Mouse (Mus musculus) frontal cortex, postnatal 36 days (tissue): ENCODE data around the gene Dtx3l.
"Not testable (repeated sequence)": the region's sequence is repeated elsewhere in the genome, so short reads cannot be mapped to it uniquely, and the experiment has no call there.

Experiments used
- DNase-seq, 2 experiments: peaks; one replicate each; pipeline ENCODE4 v3.0.0; 2022; ENCODE audit warnings: low spot score in 2 of 2

Dtx3l gene

DNA sequence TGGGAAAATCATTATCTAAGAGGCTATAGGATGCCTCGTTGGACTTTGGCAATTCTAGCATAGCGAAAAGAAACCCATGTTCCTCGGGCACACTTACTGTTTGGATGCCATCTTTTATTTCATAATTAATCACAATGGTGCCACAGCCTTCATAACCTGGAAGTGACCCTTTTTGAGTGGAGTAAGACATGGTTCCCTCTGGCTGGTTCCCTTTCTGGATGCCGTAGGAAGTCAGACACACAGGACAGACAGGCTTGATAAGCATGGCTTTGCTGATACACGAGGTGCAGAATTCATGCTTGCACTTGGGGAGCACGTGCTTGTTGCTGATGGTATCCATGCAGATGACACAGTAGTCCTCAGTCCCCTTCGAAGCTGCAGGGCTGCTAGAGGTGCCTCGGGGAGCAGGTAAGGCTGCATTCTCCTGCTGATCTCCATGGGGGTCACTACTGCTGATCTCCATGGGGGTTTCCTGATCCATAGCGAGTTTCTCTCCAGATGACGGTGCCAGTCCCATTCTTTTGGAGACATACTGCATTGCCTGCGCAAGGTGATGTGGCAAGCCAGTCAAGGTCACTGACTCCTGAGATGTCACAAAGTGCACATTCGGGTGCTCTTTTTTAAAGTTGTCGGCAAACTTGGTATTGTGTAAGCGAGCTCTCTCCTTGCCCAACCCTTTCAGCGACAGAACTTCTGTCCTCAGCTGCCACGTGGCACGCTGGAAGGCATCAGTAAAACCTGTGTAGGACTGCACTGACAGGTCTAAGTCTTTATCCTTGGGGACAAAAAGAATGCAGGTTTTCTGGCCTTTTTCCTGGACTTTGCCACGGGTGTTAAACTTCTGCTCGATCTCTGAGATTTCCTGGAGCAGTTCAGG lies 6.5 kb downstream of the Dtx3l start:
- no peak for DNase-seq

DNA sequence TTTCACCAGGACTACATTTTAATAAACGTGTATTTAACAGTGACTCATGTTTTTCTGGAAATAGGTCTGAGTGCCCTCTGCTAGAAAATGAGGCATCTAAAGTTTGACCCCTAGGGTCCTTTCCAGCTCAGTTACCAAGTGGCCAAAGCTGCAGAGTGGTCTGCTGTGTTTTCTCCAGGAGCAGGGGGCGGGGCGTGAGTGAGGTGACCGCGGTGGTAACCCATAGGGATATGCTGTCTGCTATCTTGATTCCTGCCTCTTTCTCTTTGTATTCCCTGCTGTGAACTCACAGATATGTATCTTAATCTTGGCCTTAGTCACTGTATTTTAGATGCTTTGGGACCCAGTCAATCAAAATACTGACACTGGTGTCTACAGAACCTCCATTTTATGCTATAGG lies 14.6 kb downstream of the Dtx3l start:
- DNase-seq, result no peak

DNA sequence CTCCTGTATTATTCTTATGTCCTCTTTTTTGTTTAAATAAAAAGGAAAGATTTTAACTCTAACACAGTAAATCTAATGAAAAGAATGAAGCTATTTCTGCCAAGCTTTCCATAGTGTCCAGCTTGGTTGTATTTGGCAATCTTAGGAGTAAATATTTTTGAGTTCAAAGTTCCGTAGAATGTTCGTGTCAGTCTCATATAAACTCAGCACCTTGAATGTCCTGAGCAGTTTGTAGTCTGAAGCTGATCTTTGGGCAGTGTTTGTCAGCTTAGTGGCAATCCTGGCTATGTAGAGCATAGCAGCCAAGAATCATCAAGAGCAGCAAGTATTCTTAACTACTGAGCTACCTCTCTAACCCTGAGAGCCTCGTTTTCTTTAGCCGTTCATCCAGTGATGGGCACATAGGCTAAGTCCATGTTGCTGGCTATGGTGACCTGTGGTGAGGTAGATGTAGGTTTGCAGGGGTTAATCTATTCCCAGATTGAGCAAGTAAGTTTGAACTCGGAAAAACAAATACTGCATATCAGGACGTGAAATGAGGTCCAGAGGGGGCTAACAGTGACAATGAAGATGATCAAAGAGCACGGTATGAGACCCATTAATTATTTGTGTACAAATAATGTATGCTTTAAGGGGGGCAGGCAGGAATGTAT lies 15.3 kb downstream of the Dtx3l start:
- DNase-seq, result no peak

DNA sequence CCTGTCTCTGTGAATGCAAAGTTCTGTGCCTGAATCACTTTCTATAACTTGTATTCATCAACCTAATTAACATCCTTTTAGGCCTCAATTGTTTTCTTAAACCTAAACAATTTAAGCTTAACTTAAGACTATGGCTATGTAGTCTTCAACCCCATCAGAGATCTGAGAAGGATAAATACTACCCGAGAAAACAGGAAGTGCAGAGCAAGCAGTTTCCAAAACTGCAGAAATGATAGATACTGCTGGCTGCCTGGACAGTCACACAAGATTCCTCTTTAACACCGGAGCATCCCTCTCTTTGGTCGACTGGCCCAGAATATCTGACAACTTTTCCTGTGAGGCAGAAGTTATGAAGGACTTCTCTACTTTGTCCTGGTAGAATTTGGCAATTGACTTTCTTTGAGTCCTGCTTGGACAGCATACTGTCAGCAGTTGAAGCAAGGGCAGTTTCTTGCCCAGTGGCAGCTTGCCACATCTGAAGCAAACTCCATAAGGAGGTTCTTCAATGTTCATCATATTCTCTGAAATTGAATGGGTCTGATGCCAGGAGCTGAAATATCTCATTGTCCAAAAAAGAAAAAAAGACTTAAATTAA lies 16.6 kb downstream of the Dtx3l start:
- no peak for DNase-seq

DNA sequence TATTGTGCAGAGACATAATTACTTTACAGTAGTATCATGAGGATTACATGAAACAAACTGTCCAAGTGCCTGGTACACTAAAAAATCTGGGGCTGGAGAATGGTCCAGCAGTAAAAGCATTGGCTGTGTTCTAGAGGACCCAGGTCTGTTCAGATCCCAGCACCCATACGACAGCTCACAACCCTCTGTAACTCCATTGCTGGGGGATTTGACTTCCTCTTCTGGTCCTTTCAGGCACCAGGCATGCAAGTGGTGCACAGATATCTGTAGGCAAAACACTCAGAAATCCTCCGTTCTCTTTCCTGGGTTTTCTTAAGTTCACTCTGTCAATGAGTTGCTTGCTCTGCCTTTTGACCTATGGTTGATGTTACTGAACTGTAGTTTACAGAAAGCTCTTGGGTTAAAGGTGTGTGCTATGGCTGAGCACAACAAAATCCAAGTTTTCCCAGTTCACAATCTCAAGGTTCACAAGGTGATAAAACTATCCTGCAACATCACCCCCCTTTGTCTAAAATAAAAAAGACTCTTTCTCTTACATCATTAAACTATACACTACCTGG lies 17.2 kb downstream of the Dtx3l start:
- DNase-seq, result no peak

DNA sequence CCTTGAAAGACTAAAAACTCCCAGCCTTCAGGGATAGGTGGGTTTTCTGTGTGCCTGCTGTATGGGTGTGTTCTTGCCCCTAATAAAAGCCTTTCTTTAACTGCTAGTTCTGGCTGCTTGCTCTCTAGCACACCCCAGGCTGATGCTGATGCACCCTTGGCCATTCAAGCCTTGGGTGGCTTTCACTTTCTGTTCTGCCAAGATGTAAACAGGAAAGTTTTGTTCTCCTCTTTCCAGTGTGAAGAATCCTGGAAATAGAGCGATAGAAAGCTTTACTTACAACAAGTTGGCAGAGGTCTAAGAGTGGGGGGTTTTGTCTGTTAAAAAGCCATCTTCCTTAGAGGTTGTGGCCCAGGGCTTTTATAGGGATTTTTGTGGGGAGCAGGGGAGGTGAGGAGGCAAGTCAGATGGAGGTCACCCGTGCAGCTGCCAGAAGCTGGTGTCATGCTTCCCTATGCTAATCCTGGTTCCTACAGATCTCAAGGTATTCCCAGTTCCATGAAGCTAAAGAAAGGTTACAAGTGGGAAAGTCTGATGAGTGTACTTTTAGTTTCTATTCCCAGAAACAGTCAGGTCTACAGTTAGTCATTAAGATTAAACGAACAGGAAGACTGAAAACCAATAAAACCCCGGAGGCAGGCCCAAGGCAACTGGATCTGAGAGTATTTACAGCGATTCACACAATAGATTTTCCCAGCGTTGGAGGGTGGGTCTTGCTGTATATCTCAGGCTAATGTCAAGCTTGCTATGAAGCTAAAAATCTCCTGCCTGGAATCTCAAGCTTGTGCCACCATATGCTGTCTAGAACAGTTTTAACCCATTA lies 20.0 kb downstream of the Dtx3l start:
- DNase-seq, result no peak

DNA sequence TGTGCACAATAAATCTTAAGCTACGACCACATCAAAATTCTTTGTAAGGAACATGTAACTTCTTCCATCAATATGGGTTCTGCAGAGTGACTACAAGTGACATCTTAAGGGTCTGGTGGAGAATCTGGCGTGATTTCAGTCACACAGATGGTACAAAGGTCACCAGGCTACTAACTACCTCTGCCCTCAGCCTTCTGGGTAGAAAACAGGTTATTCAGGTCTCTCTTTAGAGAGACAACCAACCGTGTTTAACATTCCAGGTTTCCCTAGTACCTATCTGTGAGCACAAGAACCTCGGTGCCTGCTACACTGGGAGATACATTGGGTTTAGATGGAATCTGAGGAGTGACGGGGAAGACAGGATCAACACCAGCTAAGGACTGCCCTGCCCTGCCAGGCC lies 24.6 kb downstream of the Dtx3l start:
- no peak for DNase-seq

DNA sequence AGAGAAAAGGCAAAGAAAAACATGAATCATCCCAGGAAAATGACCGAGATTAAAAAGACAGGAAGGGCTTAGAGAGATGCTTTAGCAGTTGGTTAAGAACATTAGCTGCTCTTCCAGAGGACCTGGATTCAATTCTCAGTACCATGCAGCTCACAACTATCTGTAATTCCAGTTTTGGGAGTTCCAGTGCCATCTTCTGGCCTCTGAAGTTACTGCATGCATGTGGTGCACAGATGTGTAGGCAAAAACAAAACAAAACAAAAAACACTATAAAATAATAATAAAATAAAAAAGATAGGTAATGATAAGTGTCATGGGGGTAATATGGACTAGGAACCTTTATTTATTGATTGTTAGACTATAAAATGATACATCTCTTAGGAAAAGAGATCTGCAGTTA lies 25.4 kb downstream of the Dtx3l start:
- no peak for DNase-seq

DNA sequence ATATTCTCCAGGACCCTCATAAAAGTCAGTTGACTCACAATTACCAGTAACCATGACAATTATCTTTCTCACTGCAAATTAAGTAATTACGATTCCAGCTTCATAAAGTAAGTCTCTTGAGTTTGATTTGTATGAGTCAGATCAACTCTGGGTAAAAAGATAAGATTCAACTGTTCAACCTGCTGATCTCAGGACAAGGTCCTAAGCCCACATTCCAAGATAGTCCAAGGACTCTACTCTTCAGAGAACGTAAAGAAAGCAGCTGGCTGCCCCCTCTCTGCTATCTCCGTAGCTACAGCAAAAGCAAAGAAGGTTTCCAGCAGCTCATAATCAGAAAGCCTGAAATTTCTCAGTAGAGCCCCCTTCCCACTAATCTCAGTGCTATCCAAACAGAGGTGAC lies 27.5 kb downstream of the Dtx3l start:
- DNase-seq, result no peak

DNA sequence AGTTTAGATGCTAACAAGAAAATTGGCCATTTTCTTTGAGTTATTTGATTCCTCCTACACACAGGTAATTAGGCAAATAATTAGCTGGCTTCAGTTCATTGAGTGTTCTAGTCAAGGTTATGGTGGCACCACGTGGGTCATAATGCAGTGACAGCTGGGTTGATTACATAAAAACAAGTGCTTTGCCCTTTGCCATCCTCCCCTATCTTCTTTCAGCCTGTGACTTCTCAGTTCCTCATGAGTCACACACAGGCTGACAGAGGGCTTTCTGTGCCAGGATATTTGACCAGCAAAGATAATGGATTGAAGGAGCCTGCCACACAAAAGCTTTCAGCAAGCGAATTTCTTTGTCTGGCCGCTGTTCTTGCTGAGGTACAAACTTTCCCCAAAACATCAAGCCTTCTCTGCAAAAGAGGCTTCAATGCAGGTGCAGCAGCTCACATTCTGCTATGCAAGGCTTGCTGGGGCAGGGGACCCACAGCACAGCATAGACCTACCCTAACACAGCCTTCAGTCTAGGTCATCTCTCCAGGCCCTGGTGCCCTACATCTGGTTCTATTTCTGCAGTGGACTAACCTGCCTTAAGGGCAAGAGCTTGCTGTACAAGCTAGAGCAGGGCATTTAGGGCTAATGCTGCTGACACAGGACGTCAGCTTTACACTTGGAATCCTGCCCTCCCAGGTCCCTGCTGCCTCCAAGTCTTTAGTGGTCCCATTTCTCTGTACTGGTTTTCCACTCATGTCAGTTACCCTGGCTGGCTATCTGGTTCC lies 31.3 kb downstream of the Dtx3l start:
- DNase-seq, result no peak

DNA sequence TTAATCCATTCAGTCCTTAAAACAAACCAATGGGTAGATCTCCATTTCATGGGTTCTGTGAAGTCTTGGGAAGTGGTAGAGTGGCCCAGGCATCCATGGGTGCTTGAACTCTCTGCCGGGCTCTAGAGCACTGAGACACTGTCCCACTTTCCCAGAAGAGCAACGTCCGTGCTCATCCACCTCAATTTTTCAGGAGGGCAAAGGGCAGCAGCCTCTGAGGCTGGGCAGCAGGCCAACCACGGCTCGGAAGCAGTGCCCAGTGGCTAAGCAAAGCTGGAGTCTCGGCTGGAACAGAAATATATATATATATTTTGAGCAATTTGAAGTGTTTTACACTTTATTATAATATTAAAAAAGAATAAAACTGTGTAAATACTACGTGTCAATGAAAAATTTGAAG lies 32.1 kb downstream of the Dtx3l start:
- DNase-seq, result no peak

DNA sequence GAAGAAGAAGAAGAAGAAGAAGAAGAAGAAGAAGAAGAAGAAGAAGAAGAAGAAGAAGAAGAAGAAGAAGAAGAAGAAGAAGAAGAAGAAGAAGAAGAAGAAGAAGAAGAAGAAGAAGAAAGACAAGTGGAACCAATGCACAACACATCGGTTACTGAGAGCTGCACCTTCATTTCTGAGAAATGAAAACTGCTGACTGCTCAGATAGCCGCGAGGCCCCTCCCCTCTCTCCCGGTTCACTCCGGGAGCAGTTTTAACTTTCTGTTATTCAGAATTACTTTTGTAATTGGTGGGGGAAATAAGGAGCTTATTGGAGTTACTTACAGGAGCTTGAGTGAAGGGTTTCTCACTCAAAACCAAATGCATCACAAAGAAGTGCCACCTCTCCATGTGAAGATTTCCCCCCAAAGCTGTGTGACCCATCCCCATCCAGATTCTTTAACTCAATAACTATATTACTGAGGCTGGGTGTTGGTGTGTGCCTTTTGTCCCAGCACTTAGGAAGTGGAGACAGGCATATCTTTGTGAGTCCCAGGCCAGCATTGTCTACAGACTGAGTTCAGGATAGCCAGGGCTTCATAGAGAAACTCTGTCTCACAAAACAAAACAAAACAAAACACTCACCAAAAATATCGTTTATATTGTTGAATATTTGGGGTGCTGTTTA lies 33.0 kb downstream of the Dtx3l start:
- DNase-seq, result no peak

DNA sequence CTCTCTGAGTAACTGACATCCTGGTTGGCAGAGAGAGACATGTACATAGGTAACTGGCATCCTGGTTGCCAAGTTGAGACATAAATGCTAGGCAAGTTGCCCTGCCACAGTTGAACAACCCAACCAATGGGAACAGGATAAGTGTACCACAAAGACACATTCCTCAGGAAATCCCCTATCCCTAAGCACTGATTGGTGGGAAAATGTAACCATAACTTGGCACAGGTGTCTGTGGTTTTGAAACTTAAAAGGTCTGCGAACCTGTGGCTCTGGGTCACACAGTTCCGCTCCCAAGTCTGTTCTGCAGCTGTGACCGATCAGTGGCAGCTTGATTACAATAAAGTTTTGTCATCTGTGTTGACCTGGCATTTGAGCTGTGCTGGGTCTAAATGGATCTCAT lies 33.6 kb downstream of the Dtx3l start:
- no peak for DNase-seq

DNA sequence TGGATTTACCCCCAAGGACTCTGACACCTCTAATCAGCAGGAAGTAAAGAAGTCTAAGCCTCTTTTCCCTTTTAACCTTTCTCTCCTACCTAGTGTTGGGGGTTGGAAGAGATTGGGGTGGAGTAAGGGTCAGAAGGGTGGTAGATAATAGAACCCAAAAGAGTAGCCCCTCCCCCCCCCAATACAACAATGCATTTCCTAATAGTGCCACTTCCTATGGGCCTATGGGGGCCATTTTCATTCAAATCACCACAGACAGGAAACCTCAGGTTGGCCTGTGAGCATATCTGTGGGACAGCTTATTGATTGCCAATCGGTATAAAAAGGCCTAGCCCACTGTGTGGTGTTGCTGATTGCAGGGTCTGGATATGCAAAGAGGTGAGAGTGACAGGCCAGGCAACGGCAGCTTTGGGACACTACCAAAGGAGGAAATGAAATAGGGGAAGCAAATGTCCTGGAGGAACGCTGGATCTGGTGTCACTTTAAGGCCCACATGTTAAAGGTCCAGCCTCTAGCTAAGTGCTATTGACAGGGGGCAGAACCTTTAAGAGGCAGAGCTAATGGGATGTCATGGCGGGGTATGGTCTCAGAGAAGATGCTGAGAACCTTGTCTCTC lies 34.7 kb downstream of the Dtx3l start:
- DNase-seq, result no peak

DNA sequence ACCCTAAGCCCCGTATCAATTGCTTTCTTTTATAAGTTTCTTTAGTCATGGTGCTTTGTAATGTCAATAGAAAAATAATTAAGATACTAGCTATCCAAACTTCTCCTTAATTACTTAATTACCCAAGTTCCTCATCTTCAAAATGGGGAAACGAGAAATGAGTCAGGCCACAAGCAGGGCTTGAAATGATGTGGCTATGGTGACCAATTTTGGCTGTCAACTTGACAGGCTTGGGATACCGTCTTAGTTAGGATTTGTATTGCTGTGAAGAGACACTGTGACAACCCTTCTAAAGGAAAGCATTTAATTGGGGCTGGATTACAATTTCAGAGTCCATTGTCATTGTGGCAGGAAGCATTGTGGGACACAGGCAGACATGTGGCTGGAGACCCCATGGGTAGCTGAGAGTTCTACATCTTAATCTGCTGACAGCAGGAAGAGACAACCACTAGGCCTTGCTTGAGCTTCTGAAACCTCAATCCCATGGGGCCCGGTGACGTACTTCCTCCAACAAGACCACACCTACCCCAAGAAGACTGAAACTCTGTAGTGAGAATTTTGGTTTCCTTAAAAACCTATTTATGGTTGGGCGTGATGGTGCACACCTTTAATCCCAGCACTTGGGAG lies 35.8 kb downstream of the Dtx3l start:
- no peak for DNase-seq

DNA sequence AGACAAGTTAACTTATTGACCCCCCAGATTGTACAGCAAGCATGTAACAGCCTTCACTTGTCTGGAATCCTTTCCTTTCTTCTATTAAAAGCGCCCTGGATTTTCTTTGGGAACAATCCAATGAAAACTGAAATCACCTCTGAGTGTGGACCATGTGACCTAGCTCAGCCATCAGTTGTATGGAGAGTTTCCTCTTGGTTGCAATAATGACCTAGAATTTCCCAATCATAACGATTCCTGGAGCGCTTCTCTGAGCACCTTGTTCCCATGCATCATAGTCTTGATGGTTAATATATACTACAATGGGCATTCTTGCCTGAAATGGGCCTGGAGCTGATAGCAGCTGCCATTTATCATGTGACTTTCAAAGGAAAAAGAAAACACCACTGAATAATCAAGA lies 38.4 kb downstream of the Dtx3l start:
- DNase-seq, result no peak

DNA sequence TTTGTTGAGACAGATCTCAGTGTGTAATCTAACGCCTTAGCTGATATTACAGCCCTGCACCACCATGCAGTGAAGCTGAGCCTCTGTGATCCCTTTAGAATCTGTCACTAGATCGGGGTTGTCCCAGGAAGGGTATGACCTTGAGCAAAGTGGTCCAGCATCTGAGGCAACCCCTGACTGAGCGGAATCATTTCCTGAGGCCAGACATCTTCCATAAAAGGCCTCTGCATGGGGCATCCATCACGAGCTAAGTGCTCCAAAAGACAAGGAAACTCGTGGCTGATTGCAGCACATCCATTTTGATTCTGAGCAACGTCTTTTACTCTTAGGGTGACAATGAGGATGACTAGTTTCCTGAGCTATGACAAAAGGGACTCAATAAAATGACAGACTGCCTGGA lies 44.0 kb downstream of the Dtx3l start:
- DNase-seq, result no peak

DNA sequence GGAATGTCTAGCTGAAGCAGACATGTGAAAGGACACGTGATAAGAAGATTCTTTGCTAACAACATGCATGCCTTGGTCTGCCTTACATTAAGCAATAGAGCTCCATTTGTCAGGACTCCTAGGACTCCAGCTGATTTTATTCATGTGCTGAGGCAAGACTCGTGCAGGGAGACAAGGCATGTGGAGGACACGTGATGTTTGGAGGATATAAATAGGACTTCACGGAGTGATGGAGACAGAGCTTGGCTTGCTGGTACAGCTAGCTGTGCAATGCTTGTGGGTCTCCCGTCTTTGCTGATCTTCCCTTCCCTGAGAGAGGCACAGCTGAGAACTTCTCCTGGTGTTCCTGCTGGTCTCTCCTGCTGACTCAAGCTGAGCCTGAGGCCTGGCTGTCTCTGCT lies 47.3 kb downstream of the Dtx3l start:
- not testable (repeated sequence) for DNase-seq

DNA sequence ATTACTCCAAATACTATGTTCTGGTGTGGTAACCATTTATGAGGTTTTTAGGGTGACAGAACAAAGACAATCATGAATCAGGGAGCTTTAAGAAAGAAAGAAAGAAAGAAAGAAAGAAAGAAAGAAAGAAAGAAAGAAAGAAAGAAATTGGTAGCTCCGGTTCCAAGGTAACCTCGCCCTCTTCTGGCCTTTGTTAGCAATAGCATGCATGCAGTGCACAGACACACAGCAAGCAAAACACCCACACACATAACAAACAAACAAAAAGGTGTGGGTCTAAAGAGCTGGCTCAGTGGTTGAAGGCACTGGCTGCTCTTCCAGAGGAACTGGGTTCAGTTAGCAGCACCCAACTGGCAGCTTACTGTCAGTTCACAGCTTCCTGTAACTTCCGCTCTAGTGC lies 48.3 kb downstream of the Dtx3l start:
- no peak for DNase-seq

DNA sequence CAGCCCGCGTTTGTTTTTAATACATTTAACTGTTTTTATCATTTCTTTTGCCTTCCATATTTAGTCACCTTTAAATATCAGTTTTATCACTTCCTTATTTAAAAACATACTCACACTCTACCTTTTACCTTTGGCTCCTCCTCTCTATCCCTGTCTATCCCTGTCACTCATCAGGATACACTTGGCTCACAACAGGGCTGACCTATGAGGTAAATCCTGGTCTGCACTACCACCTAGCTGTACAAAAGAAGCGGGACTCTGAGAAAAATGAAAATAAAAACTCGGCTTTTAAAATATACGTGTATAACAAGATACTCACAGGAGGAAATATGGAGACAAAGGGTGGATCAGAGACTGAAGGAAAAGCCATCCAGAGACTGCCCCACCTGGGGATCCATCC lies 50.0 kb downstream of the Dtx3l start:
- no peak for DNase-seq
